Mouse (Mus musculus) urinary bladder, postnatal 14 days (tissue): ENCODE data around the gene Crtac1.

ENCODE experiments used
- DNase-seq: peaks from one replicate; pipeline ENCODE4 v3.0.0; 2021; ENCODE audit warnings: low spot score

Gene Crtac1

GRCm38 (mm10) chr19:42279611-42280010, 152.0 kb downstream of the Crtac1 start:
- DNase-seq = no peak

GRCm38 (mm10) chr19:42278461-42278860, 153.1 kb downstream of the Crtac1 start:
- no peak for DNase-seq

GRCm38 (mm10) chr19:42277288-42277687, 154.3 kb downstream of the Crtac1 start:
- no peak for DNase-seq

- peak; percentile 74 for DNase-seq
Measured at GRCm38 (mm10) chr19:42272003-42272963, 159.3 kb downstream of the Crtac1 start.

- no peak for DNase-seq
Measured at GRCm38 (mm10) chr19:42271182-42271581, 160.4 kb downstream of the Crtac1 start.

- no peak for DNase-seq
Measured at GRCm38 (mm10) chr19:42270119-42270518, 161.5 kb downstream of the Crtac1 start.

GRCm38 (mm10) chr19:42268337-42268736, 163.2 kb downstream of the Crtac1 start:
- peak; percentile 20 for DNase-seq

GRCm38 (mm10) chr19:42263524-42263923, 168.1 kb downstream of the Crtac1 start:
- no peak for DNase-seq

GRCm38 (mm10) chr19:42260486-42260885, 171.1 kb downstream of the Crtac1 start:
- no peak for DNase-seq

- no peak for DNase-seq
Measured at GRCm38 (mm10) chr19:42258596-42258995, 173.0 kb downstream of the Crtac1 start.

- no peak for DNase-seq
Measured at GRCm38 (mm10) chr19:42258031-42258430, 173.6 kb downstream of the Crtac1 start.

GRCm38 (mm10) chr19:42257241-42257635, 174.3 kb downstream of the Crtac1 start:
- DNase-seq = no peak

GRCm38 (mm10) chr19:42256611-42257240, 174.9 kb downstream of the Crtac1 start:
- no peak for DNase-seq

- peak; percentile 78 for DNase-seq
Measured at GRCm38 (mm10) chr19:42255784-42256610, 175.6 kb downstream of the Crtac1 start.

- no peak for DNase-seq
Measured at GRCm38 (mm10) chr19:42255438-42255783, 176.2 kb downstream of the Crtac1 start.

GRCm38 (mm10) chr19:42249976-42250914, 181.3 kb downstream of the Crtac1 start:
- no peak for DNase-seq

- DNase-seq = no peak
Measured at GRCm38 (mm10) chr19:42247519-42247918, 184.1 kb downstream of the Crtac1 start, which contains the start of gene Golga7b. Gene Golga7b (plus strand): TSS chr19:42247574.

- no peak for DNase-seq
Measured at GRCm38 (mm10) chr19:42246626-42247025, 185.0 kb downstream of the Crtac1 start.

GRCm38 (mm10) chr19:42243401-42243800, 188.2 kb downstream of the Crtac1 start:
- no peak for DNase-seq

GRCm38 (mm10) chr19:42240881-42241280, 190.7 kb downstream of the Crtac1 start:
- no peak for DNase-seq

GRCm38 (mm10) chr19:42238341-42238715, 193.3 kb downstream of the Crtac1 start:
- DNase-seq = no peak
